Mouse (Mus musculus) embryonic fibroblast, embryonic 13.5 days (primary cell): ENCODE measurements around the gene Frmpd4. TPM values are rescaled to one million over a fixed set of nuclear protein-coding genes. Genes with fewer than 3 reads are reported as not detected.

ENCODE experiments used
- H3K27ac ChIP-seq: 2 replicates; pipeline ENCODE4 v1.5.1; 2012; ENCODE audit warnings: low read length, control low read depth, inconsistent platforms; ENCODE audit not compliant: insufficient read depth
- H3K4me1 ChIP-seq: 2 replicates; pipeline ENCODE4 v1.6.1; 2011; ENCODE audit warnings: low read length; ENCODE audit not compliant: control insufficient read depth, insufficient read depth
- H3K4me3 ChIP-seq: 2 replicates; pipeline ENCODE4 v1.5.1; 2011; ENCODE audit warnings: mild to moderate bottlenecking, control low read depth, low read length; ENCODE audit not compliant: insufficient read depth
- CTCF ChIP-seq: IDR thresholded peaks from 2 replicates; pipeline ENCODE4 v1.5.1; 2011; ENCODE audit warnings: mild to moderate bottlenecking, control low read depth, low read length, moderate library complexity, borderline replicate concordance; ENCODE audit not compliant: insufficient read depth
- POLR2A ChIP-seq: IDR thresholded peaks from 2 replicates; pipeline ENCODE4 v1.6.1; 2011; ENCODE audit warnings: low read depth, mild to moderate bottlenecking, control low read depth, low read length, moderate library complexity
- polyA plus RNA-seq: library from polyadenylated mRNA; stranded (reverse); fragments of >200 nt; gene quantifications from 2 replicates; pipeline ENCODE4 v1.2.4, GENCODE M21; 2011; ENCODE audit warnings: low read depth; ENCODE audit not compliant: missing spikeins, insufficient read length

Gene Frmpd4
- polyA plus RNA-seq, 1 experiment, result 0.16 TPM

GRCm38 (mm10) chrX:167654806-167655495 is 922.1 kb downstream of the Frmpd4 start:
- H3K4me3 ChIP-seq, result no peak overlapping the region
- TF ChIP-seq POLR2A, result no peak
- TF ChIP-seq CTCF, result no peak
- no peaks in the 10 kb centered on the region for H3K4me1 ChIP-seq
- no peak overlapping the region for H3K27ac ChIP-seq

DNA sequence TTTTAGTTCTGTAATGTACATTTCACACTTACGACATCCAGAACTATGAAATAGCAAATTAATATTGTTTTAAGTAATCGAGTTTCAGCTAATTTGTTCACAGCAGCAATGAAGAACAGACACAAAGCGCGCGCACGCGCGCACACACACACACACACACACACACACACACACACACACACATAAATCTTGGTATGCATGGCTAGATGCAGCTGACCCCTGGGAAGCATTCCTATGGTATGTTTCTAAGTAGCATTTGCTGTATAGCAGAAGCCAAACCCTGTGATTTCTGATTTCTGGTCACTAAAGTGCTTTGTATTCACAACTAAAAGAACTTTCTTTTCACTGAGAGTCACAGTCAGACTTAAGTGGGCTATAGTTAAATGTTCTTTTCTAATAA is 922.8 kb downstream of the Frmpd4 start:
- H3K27ac ChIP-seq, result no peak overlapping the region
- H3K4me3 ChIP-seq, result no peak overlapping the region
- no peak for TF ChIP-seq CTCF
- no peak for TF ChIP-seq POLR2A

DNA sequence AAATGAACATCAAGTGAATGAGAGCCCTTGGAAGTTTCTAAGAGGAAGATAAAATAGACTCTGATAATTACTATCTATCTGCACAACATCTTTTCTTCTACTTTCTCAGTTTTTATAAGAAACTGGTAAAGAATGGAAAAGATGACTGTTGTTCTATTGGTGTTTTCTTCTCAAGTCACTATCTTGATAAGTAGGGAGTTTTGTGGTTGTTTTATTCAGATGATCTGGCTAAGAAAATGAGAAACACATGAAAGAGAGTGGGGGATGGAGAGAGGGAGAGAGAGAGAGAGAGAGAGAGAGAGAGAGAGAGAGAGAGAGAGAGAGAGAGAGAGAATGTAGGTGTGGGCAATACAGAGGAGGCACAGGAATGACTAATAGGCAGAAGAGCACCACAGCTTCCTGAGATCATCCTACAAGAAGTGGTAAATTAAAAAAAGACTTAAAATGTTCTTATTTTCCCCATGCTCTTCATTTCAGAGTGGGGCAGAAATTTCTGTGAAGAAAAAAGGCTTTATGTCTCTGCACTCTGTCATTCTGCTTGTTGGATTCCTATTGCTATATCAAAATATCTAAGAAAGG is 979.3 kb downstream of the Frmpd4 start:
- no peaks in the 10 kb centered on the region for H3K4me1 ChIP-seq
- TF ChIP-seq CTCF (no peak), POLR2A (no peak)
- H3K4me3 ChIP-seq, result no peak overlapping the region
- no peak overlapping the region for H3K27ac ChIP-seq

More for the DNA sequence above, 922.8 kb downstream of the Frmpd4 start:
- H3K4me1 ChIP-seq, result no peaks in the 10 kb centered on the region

- no peak overlapping the region for H3K27ac ChIP-seq
- no peak overlapping the region for H3K4me3 ChIP-seq
- H3K4me1 ChIP-seq, result no peaks in the 10 kb centered on the region
- no peak for TF ChIP-seq CTCF
- no peak for TF ChIP-seq POLR2A
These were observed 1024.2 kb downstream of the Frmpd4 start for GRCm38 (mm10) chrX:167552827-167553226.

DNA sequence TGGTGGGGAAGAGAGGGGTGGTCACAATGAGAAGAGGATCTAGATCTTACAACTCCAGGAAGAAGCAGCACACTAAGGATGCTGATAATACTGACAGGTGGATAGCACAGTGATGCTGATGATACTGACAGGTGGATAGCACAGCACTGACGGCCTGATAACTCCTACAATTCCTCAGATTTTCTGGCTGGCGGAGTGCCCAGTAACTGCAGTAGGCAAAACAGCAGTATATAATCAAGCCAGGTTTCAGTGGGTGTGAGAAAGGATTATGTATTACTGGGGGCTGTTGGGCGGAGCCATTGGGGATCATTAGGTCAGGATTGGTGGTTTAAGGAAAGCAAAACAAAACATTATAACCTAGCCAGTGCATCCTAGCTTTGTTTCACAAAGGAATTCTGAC is 1053.9 kb downstream of the Frmpd4 start:
- Histone ChIP-seq H3K4me1 (no peaks in the 10 kb centered on the region), H3K27ac (no peak overlapping the region), H3K4me3 (no peak overlapping the region)
- TF ChIP-seq POLR2A (no peak), CTCF (no peak)

DNA sequence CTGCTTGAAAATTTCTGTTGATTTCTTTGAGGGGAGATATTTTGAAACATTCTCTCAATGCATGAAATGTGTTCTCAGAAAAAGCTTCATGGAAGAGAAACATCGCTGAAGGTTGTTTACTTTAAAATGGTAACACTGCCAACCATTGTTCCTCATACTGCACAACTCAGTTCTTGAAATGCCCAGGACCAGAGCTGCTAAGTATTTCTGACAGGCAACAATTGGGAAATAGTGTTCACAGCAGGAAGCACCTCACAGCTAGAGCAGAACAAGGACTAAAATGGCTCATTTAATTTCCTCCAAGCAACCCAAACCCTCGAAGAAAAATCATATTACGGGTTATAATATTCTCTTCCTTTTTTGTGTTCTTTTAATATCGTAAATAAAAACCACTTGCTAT is 1054.5 kb downstream of the Frmpd4 start:
- H3K4me3 ChIP-seq, result no peak overlapping the region
- TF ChIP-seq POLR2A (no peak), CTCF (no peak)
- H3K4me1 ChIP-seq, result no peaks in the 10 kb centered on the region
- no peak overlapping the region for H3K27ac ChIP-seq

DNA sequence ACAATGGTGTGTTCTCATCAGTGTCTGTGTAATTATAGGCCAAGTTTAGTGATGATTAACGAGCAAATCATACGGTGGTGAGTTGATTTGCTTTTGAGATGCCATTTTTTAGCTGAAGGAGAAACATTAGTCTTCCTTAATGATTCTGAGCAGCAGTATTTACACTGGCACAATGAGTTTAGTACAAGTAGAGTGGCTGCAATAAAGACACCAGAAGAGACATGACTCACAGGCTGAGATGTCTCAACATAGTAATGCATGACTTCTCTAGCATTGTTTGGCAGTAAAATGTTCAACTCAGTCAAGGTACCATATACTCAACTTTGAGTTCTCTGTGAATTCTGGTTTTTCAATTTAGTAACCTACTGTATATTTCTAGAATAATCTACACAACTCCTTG is 1058.6 kb downstream of the Frmpd4 start:
- no peak overlapping the region for H3K4me3 ChIP-seq
- no peaks in the 10 kb centered on the region for H3K4me1 ChIP-seq
- H3K27ac ChIP-seq, result no peak overlapping the region
- TF ChIP-seq CTCF (no peak), POLR2A (no peak)

GRCm38 (mm10) chrX:167497780-167498179 is 1079.3 kb downstream of the Frmpd4 start:
- peak; percentile 67; the same call in 1 of the 2 replicates for TF ChIP-seq CTCF
- TF ChIP-seq POLR2A, result no peak
- no peaks in the 10 kb centered on the region for H3K4me1 ChIP-seq
- H3K4me3 ChIP-seq, result no peak overlapping the region
- H3K27ac ChIP-seq, result no peak overlapping the region

DNA sequence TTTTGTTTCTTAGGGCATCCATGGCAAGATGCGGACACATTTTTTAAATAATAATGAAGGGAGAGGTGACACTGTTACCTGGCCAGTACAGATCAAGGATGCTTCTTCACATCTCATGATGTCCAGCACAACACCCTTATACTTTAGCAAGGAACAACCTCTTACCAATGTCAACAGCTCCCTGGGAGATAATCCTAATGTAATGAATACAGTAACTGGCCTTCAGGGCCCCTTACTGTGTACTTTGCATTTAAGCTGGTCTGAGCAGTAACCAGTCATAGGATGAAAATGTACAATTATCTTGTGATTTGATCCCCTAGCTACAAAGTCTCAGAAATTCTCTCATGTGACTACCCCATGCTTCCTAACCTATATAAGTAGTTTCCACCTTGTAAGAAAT is 1084.8 kb downstream of the Frmpd4 start:
- Histone ChIP-seq H3K27ac (no peak overlapping the region), H3K4me1 (no peaks in the 10 kb centered on the region), H3K4me3 (no peak overlapping the region)
- TF ChIP-seq POLR2A, result no peak
- no peak for TF ChIP-seq CTCF

- H3K4me3 ChIP-seq, result no peak overlapping the region
- no peaks in the 10 kb centered on the region for H3K4me1 ChIP-seq
- TF ChIP-seq CTCF, result no peak
- TF ChIP-seq POLR2A, result no peak
- H3K27ac ChIP-seq, result no peak overlapping the region
These were observed 1085.3 kb downstream of the Frmpd4 start for GRCm38 (mm10) chrX:167491589-167492207.
